Mouse (Mus musculus): Measurements from ENCODE around the gene Apba3. TPM values are rescaled to one million over a fixed set of nuclear protein-coding genes. Genes with fewer than 3 reads are reported as not detected.
A peak's percentile ranks its signal among the peaks of the same experiment; 100 is the strongest.

Gene Apba3
- polyA plus RNA-seq, 1 experiment from 2014 or later: 88.7 TPM

DNA sequence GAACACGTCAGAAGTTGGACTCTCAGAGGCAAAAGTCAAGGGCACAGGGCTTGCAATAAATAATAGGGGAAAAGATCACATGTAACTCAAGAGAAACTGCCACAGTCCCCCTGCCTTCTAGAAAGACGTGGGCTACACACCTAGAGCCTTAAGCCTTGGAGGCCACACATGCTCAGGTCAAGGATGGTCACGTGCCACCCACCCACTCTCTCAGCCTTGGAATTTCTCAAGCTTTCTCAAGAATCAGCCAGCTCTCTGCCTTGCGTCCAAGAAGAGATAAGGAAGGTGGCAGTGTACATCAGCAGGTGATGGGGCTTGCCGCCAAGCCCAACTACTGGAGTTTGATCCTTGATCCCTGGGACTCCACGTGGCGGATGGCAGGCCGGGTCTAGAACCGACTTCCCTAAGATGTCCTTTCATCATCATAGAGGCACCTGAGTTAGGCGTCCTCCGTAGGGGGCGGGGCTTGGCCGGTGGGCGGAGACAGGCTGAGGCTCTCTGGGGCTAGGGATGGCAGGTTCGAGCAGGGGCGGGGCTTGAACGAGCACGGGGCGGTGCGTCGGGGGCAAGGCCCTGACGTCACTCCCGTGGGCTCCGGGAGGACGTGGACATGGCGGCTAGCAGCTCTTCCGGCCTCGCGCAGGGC, 34.1 kb upstream of the Apba3 start, which contains the start of gene Zfr2:
Gene Zfr2, plus strand, starts transcription at position 576 of the 646 bp plus-strand sequence.
- Histone ChIP-seq H3K36me3 (ENCODE audit: insufficient read depth, low read length) (no peaks in the 10 kb centered on the region), H3K4me3 (ENCODE audit: low read length) (peak within 1 kb of the TSS; percentile 81), H3K4me2 (replicated peaks; ENCODE audit: low read depth, low read length) (peak within 1 kb of the TSS; percentile 79), H3K9me3 (ENCODE audit: low read length) (no peaks in the 10 kb centered on the region), H3K27ac (ENCODE audit: low read length) (no peak within 1 kb of the TSS), H3K4me1 (ENCODE audit: insufficient read depth, low read length) (peaks cover 17% of the 10 kb centered on the region), H3K27me3 (ENCODE audit: insufficient read depth, low read length) (peaks cover 36% of the 10 kb centered on the region), H3K9ac (replicated peaks; ENCODE audit: low read length) (peak within 1 kb of the TSS; percentile 83)
- ATAC-seq (ENCODE audit: low FRiP score, low TSS enrichment): peak; percentile 87
- WGBS: 8% methylated on average over 29 of the region's 29 CpGs

DNA sequence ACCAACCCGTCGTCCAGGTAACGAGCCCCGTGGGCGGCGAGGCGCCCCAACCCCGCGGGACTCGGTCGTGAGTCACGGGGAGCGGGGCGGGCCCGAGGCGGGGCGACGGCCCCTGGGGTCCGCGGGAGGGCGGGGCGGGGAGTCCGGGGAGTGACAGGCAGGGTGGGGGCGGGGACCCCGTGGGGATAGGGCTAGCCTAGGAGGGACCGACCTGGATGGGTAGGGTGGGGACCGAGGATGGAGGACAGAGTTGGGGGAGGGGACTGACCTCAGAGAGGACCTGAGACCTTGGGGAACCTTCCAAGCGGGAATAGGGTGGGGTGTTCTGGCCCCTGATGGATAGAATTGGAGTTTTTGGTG, 33.6 kb upstream of the Apba3 start:
- Histone ChIP-seq H3K27me3 (ENCODE audit: insufficient read depth, low read length) (peaks cover 33% of the 10 kb centered on the region), H3K4me3 (ENCODE audit: low read length) (peak overlapping the region; percentile 81), H3K36me3 (ENCODE audit: insufficient read depth, low read length) (no peaks in the 10 kb centered on the region), H3K4me1 (ENCODE audit: insufficient read depth, low read length) (peaks cover 17% of the 10 kb centered on the region), H3K9me3 (ENCODE audit: low read length) (no peaks in the 10 kb centered on the region), H3K9ac (replicated peaks; ENCODE audit: low read length) (peak overlapping the region; percentile 83), H3K4me2 (replicated peaks; ENCODE audit: low read depth, low read length) (peak overlapping the region; percentile 79), H3K27ac (ENCODE audit: low read length) (no peak overlapping the region)
- peak; percentile 78 for ATAC-seq (ENCODE audit: low FRiP score, low TSS enrichment)
- 0% methylated on average over 26 of the region's 28 CpGs for WGBS

DNA sequence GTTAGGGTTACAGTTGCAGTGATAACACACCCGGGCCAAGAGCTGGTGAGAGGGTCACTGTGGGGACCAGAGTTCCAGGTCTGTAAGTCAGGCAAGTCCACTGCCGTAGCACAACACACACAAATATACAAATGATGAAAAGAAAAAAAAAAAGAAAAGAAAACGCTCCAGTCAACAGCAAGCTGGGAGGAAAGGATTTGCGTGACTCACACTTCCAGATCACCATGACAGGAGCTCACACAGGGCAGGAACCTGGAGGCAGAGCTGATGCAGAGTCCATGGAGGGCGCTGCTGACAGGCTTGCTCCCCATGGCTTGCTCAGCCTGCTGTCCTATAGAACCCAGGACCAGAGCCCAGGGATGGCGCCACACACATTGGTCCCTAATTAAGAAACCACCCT, 32.6 kb upstream of the Apba3 start:
- H3K27ac ChIP-seq (ENCODE audit: low read length): no peak overlapping the region
- H3K27me3 ChIP-seq (ENCODE audit: insufficient read depth, low read length): peaks cover 29% of the 10 kb centered on the region
- H3K4me2 ChIP-seq (replicated peaks; ENCODE audit: low read depth, low read length): no peak overlapping the region
- ATAC-seq (ENCODE audit: low FRiP score, low TSS enrichment): no peak
- H3K4me1 ChIP-seq (ENCODE audit: insufficient read depth, low read length): peaks cover 17% of the 10 kb centered on the region
- H3K9me3 ChIP-seq (ENCODE audit: low read length): no peaks in the 10 kb centered on the region
- no peak overlapping the region for H3K9ac ChIP-seq (replicated peaks; ENCODE audit: low read length)
- no peak overlapping the region for H3K4me3 ChIP-seq (ENCODE audit: low read length)
- 75% methylated on average over 6 of the region's 6 CpGs for WGBS
- no peaks in the 10 kb centered on the region for H3K36me3 ChIP-seq (ENCODE audit: insufficient read depth, low read length)

DNA sequence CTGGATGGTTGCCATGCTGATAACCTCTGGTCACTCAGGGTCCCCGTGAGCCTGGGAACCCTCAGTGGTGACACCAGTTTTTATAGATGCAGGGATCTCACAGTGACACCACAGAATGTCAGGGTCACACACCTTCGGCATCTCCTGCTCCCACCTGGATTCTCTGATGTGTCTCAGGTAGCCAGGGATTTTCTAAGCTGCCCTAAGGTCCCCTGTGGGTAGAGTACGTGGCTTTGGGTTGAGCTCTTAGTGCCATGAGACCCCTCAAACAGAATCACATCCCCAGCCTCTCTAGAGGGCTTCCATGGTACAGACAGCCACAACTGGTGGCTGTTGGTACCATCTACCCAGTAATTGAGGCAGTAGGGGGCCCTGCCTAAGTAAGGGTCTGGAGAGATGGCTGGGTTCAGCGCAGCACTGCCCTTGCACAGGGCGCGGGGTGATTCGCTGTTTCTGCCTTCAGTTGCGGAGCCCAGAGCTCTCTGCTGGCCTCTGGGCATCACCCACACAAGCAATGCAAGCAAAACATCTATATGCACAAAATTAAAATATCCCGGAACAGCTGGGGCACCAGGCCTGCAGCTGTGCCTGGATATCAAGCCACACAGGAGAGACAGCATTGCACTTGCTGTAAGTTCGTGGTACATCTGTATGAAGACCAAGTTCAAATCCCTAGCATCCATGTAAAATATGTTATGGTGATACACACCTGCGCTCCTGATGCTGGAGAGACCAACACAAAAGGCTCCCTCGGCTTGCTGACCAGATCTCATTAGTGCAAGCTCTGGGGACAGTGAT, 30.1 kb upstream of the Apba3 start:
- WGBS: 86% methylated on average over 12 of the region's 12 CpGs
- H3K36me3 ChIP-seq (ENCODE audit: insufficient read depth, low read length): no peaks in the 10 kb centered on the region
- H3K4me3 ChIP-seq (ENCODE audit: low read length): no peak overlapping the region
- H3K27ac ChIP-seq (ENCODE audit: low read length): no peak overlapping the region
- H3K4me2 ChIP-seq (replicated peaks; ENCODE audit: low read depth, low read length): no peak overlapping the region
- ATAC-seq (ENCODE audit: low FRiP score, low TSS enrichment): no peak
- H3K9ac ChIP-seq (replicated peaks; ENCODE audit: low read length): no peak overlapping the region
- H3K27me3 ChIP-seq (ENCODE audit: insufficient read depth, low read length): peaks cover 21% of the 10 kb centered on the region
- H3K9me3 ChIP-seq (ENCODE audit: low read length): no peaks in the 10 kb centered on the region
- H3K4me1 ChIP-seq (ENCODE audit: insufficient read depth, low read length): peaks cover 17% of the 10 kb centered on the region

DNA sequence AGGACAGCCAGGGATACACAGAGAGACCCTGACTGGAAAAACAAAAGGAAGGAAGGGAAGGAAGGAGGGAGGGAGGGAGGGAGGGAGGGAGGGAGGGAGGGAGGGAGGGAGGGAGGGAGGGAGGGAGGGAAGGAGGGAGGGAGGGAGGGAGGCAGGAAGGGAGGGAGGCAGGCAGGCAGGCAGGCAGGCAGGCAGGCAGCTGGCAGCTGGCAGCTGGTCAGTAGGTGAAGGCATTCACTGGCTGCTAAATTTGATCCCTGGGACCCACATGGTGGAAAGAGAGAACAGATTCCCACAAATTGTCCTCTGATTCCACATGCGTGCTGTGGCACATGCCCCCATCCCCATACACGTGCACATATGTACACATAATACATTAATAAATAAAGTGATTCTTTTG, 28.1 kb upstream of the Apba3 start:
- Histone ChIP-seq H3K9me3 (ENCODE audit: low read length) (no peaks in the 10 kb centered on the region), H3K36me3 (ENCODE audit: insufficient read depth, low read length) (no peaks in the 10 kb centered on the region), H3K9ac (replicated peaks; ENCODE audit: low read length) (no peak overlapping the region), H3K4me2 (replicated peaks; ENCODE audit: low read depth, low read length) (no peak overlapping the region), H3K4me1 (ENCODE audit: insufficient read depth, low read length) (peaks cover 12% of the 10 kb centered on the region), H3K27ac (ENCODE audit: low read length) (no peak overlapping the region), H3K27me3 (ENCODE audit: insufficient read depth, low read length) (peaks cover 18% of the 10 kb centered on the region), H3K4me3 (ENCODE audit: low read length) (no peak overlapping the region)
- WGBS: 82% methylated on average over 2 of the region's 2 CpGs
- no peak for ATAC-seq (ENCODE audit: low FRiP score, low TSS enrichment)

DNA sequence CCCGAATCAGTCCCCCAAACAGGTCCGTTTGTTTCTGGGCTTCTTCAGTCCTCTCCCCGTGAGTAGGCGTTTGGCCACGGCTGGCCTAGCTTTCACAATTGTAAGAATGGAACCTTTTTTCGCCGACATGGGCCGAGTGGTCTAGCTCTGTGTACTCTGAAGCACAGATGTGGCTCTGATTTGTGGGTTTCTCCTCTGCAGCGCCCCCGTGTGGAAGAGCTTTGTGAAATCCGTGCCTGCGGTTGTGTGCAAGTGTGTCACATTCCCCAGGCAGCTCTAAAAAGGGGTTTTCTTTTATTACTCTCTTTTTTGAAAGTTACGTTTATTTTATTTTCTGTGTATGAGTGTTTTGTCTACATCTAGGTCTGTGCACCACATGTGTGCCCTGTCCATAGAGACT, 25.9 kb upstream of the Apba3 start:
- H3K9me3 ChIP-seq (ENCODE audit: low read length): no peaks in the 10 kb centered on the region
- no peak overlapping the region for H3K4me2 ChIP-seq (replicated peaks; ENCODE audit: low read depth, low read length)
- no peak overlapping the region for H3K9ac ChIP-seq (replicated peaks; ENCODE audit: low read length)
- 31% methylated on average over 13 of the region's 13 CpGs for WGBS
- no peaks in the 10 kb centered on the region for H3K36me3 ChIP-seq (ENCODE audit: insufficient read depth, low read length)
- peaks cover 7% of the 10 kb centered on the region for H3K4me1 ChIP-seq (ENCODE audit: insufficient read depth, low read length)
- H3K27ac ChIP-seq (ENCODE audit: low read length): no peak overlapping the region
- ATAC-seq (ENCODE audit: low FRiP score, low TSS enrichment): no peak
- H3K4me3 ChIP-seq (ENCODE audit: low read length): no peak overlapping the region
- peaks cover 18% of the 10 kb centered on the region for H3K27me3 ChIP-seq (ENCODE audit: insufficient read depth, low read length)

DNA sequence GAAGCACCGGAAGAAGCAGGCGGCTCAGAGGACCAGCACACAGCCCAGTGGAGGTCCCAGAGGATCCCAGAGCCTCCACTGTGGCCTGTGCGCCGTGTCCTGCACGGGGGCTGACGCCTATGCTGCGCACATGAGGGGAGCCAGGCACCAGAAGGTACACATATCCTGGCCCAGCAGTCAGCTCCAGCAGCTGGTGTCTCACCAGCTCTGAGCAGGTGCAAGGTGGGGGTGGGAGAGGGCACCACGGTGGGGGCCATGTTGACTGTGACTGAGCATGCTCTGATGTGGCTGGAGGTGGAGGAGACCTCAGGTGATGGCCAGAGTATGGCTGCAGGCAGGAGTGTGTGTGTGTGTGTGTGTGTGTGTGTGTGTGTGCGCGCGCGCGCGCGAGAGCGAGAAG, 24.7 kb upstream of the Apba3 start:
- no peaks in the 10 kb centered on the region for H3K9me3 ChIP-seq (ENCODE audit: low read length)
- ATAC-seq (ENCODE audit: low FRiP score, low TSS enrichment): no peak
- H3K4me2 ChIP-seq (replicated peaks; ENCODE audit: low read depth, low read length): no peak overlapping the region
- H3K4me3 ChIP-seq (ENCODE audit: low read length): no peak overlapping the region
- H3K27ac ChIP-seq (ENCODE audit: low read length): no peak overlapping the region
- peaks cover 7% of the 10 kb centered on the region for H3K4me1 ChIP-seq (ENCODE audit: insufficient read depth, low read length)
- H3K27me3 ChIP-seq (ENCODE audit: insufficient read depth, low read length): peaks cover 18% of the 10 kb centered on the region
- WGBS: 89% methylated on average over 15 of the region's 16 CpGs
- no peaks in the 10 kb centered on the region for H3K36me3 ChIP-seq (ENCODE audit: insufficient read depth, low read length)
- no peak overlapping the region for H3K9ac ChIP-seq (replicated peaks; ENCODE audit: low read length)

DNA sequence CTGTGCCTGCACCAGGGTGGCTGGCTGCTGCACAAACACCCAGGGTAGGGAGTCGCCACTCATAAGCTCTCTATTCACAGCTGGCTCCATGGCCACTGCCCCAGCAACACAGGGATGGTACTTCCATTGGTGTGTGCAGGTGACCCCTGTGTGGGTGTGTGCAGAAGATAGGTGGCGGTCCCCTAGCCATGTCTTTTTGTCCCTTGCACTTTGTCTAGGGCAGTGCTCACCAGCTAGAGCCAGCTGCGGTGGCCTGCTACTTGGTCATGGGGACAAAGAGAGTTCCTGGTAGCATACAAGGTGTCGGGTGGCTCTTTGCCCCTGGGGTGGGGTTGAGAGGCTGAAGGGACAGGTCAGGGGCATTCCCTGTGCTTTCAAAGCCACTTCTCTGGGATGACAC, 22.6 kb upstream of the Apba3 start:
- H3K4me2 ChIP-seq (replicated peaks; ENCODE audit: low read depth, low read length): no peak overlapping the region
- 75% methylated on average over 4 of the region's 4 CpGs for WGBS
- H3K4me1 ChIP-seq (ENCODE audit: insufficient read depth, low read length): peaks cover 7% of the 10 kb centered on the region
- no peak overlapping the region for H3K27ac ChIP-seq (ENCODE audit: low read length)
- peaks cover 14% of the 10 kb centered on the region for H3K27me3 ChIP-seq (ENCODE audit: insufficient read depth, low read length)
- H3K36me3 ChIP-seq (ENCODE audit: insufficient read depth, low read length): no peaks in the 10 kb centered on the region
- no peak for ATAC-seq (ENCODE audit: low FRiP score, low TSS enrichment)
- no peaks in the 10 kb centered on the region for H3K9me3 ChIP-seq (ENCODE audit: low read length)
- H3K4me3 ChIP-seq (ENCODE audit: low read length): no peak overlapping the region
- no peak overlapping the region for H3K9ac ChIP-seq (replicated peaks; ENCODE audit: low read length)

DNA sequence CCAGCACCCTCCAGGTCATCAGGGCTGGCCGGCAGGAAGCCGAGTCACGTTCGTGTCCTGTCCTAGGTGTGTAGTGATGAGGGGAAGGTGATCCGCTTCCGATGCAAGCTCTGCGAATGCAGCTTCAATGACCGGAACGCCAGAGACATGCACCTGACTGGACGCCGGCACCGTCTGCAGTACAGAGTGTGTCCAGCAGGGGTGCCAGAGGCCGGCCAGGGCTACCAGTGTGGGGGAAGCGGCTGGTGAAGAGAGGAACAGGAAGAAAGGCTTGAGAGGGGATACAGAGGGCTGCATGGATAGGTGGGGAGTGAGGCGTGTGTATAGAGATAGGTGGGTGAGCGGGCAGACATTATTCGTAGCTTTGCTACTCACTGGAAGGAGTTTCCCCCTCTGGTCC, 22.2 kb upstream of the Apba3 start:
- ATAC-seq (ENCODE audit: low FRiP score, low TSS enrichment): peak; percentile 29; the same call in 1 of the 2 replicates
- H3K36me3 ChIP-seq (ENCODE audit: insufficient read depth, low read length): no peaks in the 10 kb centered on the region
- no peaks in the 10 kb centered on the region for H3K9me3 ChIP-seq (ENCODE audit: low read length)
- H3K4me2 ChIP-seq (replicated peaks; ENCODE audit: low read depth, low read length): no peak overlapping the region
- 5% methylated on average over 17 of the region's 17 CpGs for WGBS
- H3K27ac ChIP-seq (ENCODE audit: low read length): no peak overlapping the region
- no peak overlapping the region; the same call in 1 of the 2 replicates for H3K9ac ChIP-seq (replicated peaks; ENCODE audit: low read length)
- no peak overlapping the region for H3K4me3 ChIP-seq (ENCODE audit: low read length)
- H3K27me3 ChIP-seq (ENCODE audit: insufficient read depth, low read length): peaks cover 10% of the 10 kb centered on the region
- H3K4me1 ChIP-seq (ENCODE audit: insufficient read depth, low read length): peaks cover 7% of the 10 kb centered on the region

DNA sequence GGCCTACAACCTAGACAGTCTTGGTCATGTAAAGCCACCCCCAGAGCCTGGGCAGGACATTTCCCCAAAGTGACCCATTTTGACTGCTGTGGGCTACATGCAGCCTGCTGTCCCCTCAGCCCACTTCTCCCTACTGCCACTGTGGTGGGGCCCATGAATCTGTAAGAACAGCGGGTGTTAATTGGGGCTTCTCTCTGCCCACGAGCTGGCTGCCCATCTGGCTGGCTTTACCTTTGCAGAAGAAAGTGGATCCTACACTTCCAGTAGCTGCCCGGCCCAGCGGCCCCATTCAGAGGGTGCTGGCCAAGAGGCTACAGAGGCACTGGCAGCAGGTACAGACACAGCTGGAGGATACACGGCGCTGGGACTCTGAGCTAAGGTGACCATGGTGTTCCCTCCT, 21.6 kb upstream of the Apba3 start:
- H3K4me3 ChIP-seq (ENCODE audit: low read length): no peak overlapping the region
- ATAC-seq (ENCODE audit: low FRiP score, low TSS enrichment): no peak
- peaks cover 4% of the 10 kb centered on the region for H3K27me3 ChIP-seq (ENCODE audit: insufficient read depth, low read length)
- WGBS: 93% methylated on average over 6 of the region's 6 CpGs
- peaks cover 1% of the 10 kb centered on the region for H3K4me1 ChIP-seq (ENCODE audit: insufficient read depth, low read length)
- H3K9me3 ChIP-seq (ENCODE audit: low read length): no peaks in the 10 kb centered on the region
- H3K9ac ChIP-seq (replicated peaks; ENCODE audit: low read length): no peak overlapping the region
- H3K4me2 ChIP-seq (replicated peaks; ENCODE audit: low read depth, low read length): no peak overlapping the region
- no peaks in the 10 kb centered on the region for H3K36me3 ChIP-seq (ENCODE audit: insufficient read depth, low read length)
- H3K27ac ChIP-seq (ENCODE audit: low read length): no peak overlapping the region

Data from kidney, embryonic 16.5 days (tissue).